Mouse (Mus musculus) testis, postnatal 14 days (tissue): ENCODE data around the gene Ptov1.

Experiments
- DNase-seq: peaks from one replicate; pipeline ENCODE4 v3.0.0; 2021; ENCODE audit warnings: low spot score

The Ptov1 gene

GRCm38 (mm10) chr7:44857905-44858304, 11.7 kb downstream of the Ptov1 start:
- no peak for DNase-seq

- peak; percentile 80 for DNase-seq
These were observed 12.5 kb downstream of the Ptov1 start, which contains the start of gene Pnkp for GRCm38 (mm10) chr7:44857042-44857552. Gene Pnkp, plus strand, starts transcription at chr7:44857139.

- DNase-seq: no peak
These were observed 13.2 kb downstream of the Ptov1 start for GRCm38 (mm10) chr7:44856265-44856916.

- DNase-seq: no peak
These were observed 14.6 kb downstream of the Ptov1 start for GRCm38 (mm10) chr7:44855036-44855435.

GRCm38 (mm10) chr7:44854356-44855031, 15.1 kb downstream of the Ptov1 start:
- peak; percentile 87 for DNase-seq

GRCm38 (mm10) chr7:44853596-44854355, 15.8 kb downstream of the Ptov1 start:
- DNase-seq: no peak

- DNase-seq: no peak
These were observed 16.5 kb downstream of the Ptov1 start for GRCm38 (mm10) chr7:44853065-44853464.

- no peak for DNase-seq
These were observed 17.1 kb downstream of the Ptov1 start for GRCm38 (mm10) chr7:44852259-44853027.

GRCm38 (mm10) chr7:44851625-44852234, 17.9 kb downstream of the Ptov1 start:
- no peak for DNase-seq

GRCm38 (mm10) chr7:44850789-44851624, 18.6 kb downstream of the Ptov1 start:
- DNase-seq: no peak

- peak; percentile 81 for DNase-seq
These were observed 19.4 kb downstream of the Ptov1 start for GRCm38 (mm10) chr7:44850146-44850545.

GRCm38 (mm10) chr7:44849416-44850111, 20.0 kb downstream of the Ptov1 start:
- DNase-seq: peak; percentile 90

GRCm38 (mm10) chr7:44848561-44849415, 20.8 kb downstream of the Ptov1 start, which contains the start of the genes Akt1s1 and Tbc1d17:
Gene Akt1s1, plus strand, starts transcription at chr7:44848991.
Gene Tbc1d17, minus strand, starts transcription at chr7:44849079.
- DNase-seq: peak; percentile 96

GRCm38 (mm10) chr7:44847772-44848171, 21.8 kb downstream of the Ptov1 start:
- no peak for DNase-seq

GRCm38 (mm10) chr7:44846804-44847203, 22.8 kb downstream of the Ptov1 start:
- no peak for DNase-seq

GRCm38 (mm10) chr7:44845006-44845405, 24.6 kb downstream of the Ptov1 start:
- no peak for DNase-seq

- no peak for DNase-seq
These were observed 27.6 kb downstream of the Ptov1 start for GRCm38 (mm10) chr7:44841825-44842463.

- no peak for DNase-seq
These were observed 29.2 kb downstream of the Ptov1 start for GRCm38 (mm10) chr7:44840426-44840825.
